Mouse (Mus musculus) kidney, embryonic 14.5 days (tissue): Measurements from ENCODE around the gene R3hdm2. TPM values are rescaled to one million over a fixed set of nuclear protein-coding genes. Genes with fewer than 3 reads are reported as not detected.
A peak's percentile ranks its signal among the peaks of the same experiment; 100 is the strongest.

Experiments
- ATAC-seq: fragments of 200-750 bp; cut with Nextera tagmentation; 2 replicates; pipeline ENCODE4 v1.8.0; 2017; ENCODE audit warnings: moderate number of reproducible peaks, mild to moderate bottlenecking, moderate TSS enrichment, moderate library complexity; ENCODE audit not compliant: low FRiP score, low TSS enrichment
- H3K27ac ChIP-seq: fragments of 300-500 bp; sonication (generic); 2 replicates; pipeline ENCODE4 v1.5.1; 2014; ENCODE audit warnings: low read depth, mild to moderate bottlenecking, low read length, moderate library complexity, mixed read lengths
- H3K27me3 ChIP-seq: fragments of 300-500 bp; sonication (generic); 2 replicates; pipeline ENCODE4 v1.6.1; 2014; ENCODE audit warnings: mild to moderate bottlenecking, low read length; ENCODE audit not compliant: control insufficient read depth, insufficient read depth
- H3K36me3 ChIP-seq: fragments of 300-500 bp; sonication (generic); 2 replicates; pipeline ENCODE4 v1.6.1; 2014; ENCODE audit warnings: low read length, mixed read lengths; ENCODE audit not compliant: control insufficient read depth, insufficient read depth
- H3K4me1 ChIP-seq: fragments of 300-500 bp; sonication (generic); 2 replicates; pipeline ENCODE4 v1.6.1; 2014; ENCODE audit warnings: low read length, mixed read lengths; ENCODE audit not compliant: control insufficient read depth, insufficient read depth
- H3K4me2 ChIP-seq: fragments of 300-500 bp; sonication (generic); replicated peaks from 2 replicates; pipeline ENCODE4 v1.6.1; 2014; ENCODE audit warnings: low read depth, mild to moderate bottlenecking, low read length
- H3K4me3 ChIP-seq: fragments of 300-500 bp; sonication (generic); 2 replicates; pipeline ENCODE4 v1.5.1; 2014; ENCODE audit warnings: mild to moderate bottlenecking, low read length
- H3K9ac ChIP-seq: fragments of 300-500 bp; sonication (generic); 2 replicates; pipeline ENCODE4 v1.6.1; 2014; ENCODE audit warnings: low read depth, mild to moderate bottlenecking, low read length, moderate library complexity
- H3K9me3 ChIP-seq: fragments of 300-500 bp; sonication (generic); 2 replicates; pipeline ENCODE4 v1.6.1; 2016; ENCODE audit warnings: low read length; ENCODE audit not compliant: control insufficient read depth
- WGBS: fragments of 180-500 bp; shearing (Covaris S2); extraction: QIAGEN DNeasy Blood & Tissue Kit; methylation state at CpG from one replicate; pipeline ENCODE4 v1.1.7; 2014; 5-methylcytosine and 5-hydroxymethylcytosine counted together
- polyA plus RNA-seq: library from polyadenylated mRNA; unstranded; fragments of >200 nt; fragmentation: Nextera tagmentation; extraction: Ambion mirVana; gene quantifications from 2 replicates; pipeline ENCODE4 v1.2.1, GENCODE M21; 2014

The R3hdm2 gene
- polyA plus RNA-seq, 1 experiment from 2014 or later: 37.9 TPM

- WGBS: 62% methylated on average over 15 of the region's 15 CpGs
- H3K27me3 ChIP-seq: no peaks in the 10 kb centered on the region
- 0 out of 2 replicates have a peak, but pooled peaks cover 3% of the 10 kb centered on the region for H3K4me1 ChIP-seq
- H3K36me3 ChIP-seq: peaks cover 28% of the 10 kb centered on the region
- no peak overlapping the region for H3K4me2 ChIP-seq
- no peak overlapping the region for H3K9ac ChIP-seq
- no peak overlapping the region for H3K4me3 ChIP-seq
- H3K27ac ChIP-seq: no peak overlapping the region
- H3K9me3 ChIP-seq: no peaks in the 10 kb centered on the region
- no peak for ATAC-seq
Observed at GRCm38 (mm10) chr10:127471281-127471988, 91.3 kb downstream of the R3hdm2 start.

- H3K4me2 ChIP-seq: no peak overlapping the region
- peaks cover 4% of the 10 kb centered on the region; the same call in 1 of the 2 replicates for H3K4me1 ChIP-seq
- H3K27me3 ChIP-seq: no peaks in the 10 kb centered on the region
- no peak overlapping the region for H3K9ac ChIP-seq
- peaks cover 38% of the 10 kb centered on the region for H3K36me3 ChIP-seq
- no peaks in the 10 kb centered on the region for H3K9me3 ChIP-seq
- H3K27ac ChIP-seq: no peak overlapping the region
- ATAC-seq: no peak
- H3K4me3 ChIP-seq: no peak overlapping the region
- WGBS: 87% methylated on average over 9 of the region's 9 CpGs
Observed at GRCm38 (mm10) chr10:127472722-127473121, 92.6 kb downstream of the R3hdm2 start.

GRCm38 (mm10) chr10:127475175-127475574 lies 95.0 kb downstream of the R3hdm2 start:
- Histone ChIP-seq H3K36me3 (peaks cover 33% of the 10 kb centered on the region), H3K9ac (no peak overlapping the region), H3K4me2 (no peak overlapping the region), H3K9me3 (no peaks in the 10 kb centered on the region), H3K27ac (no peak overlapping the region), H3K4me3 (no peak overlapping the region), H3K27me3 (no peaks in the 10 kb centered on the region), H3K4me1 (peaks cover 4% of the 10 kb centered on the region; the same call in 1 of the 2 replicates)
- WGBS: 97% methylated on average over 4 of the region's 4 CpGs
- no peak for ATAC-seq

- Histone ChIP-seq H3K27ac (no peak overlapping the region), H3K4me3 (no peak overlapping the region), H3K9me3 (no peaks in the 10 kb centered on the region), H3K36me3 (peaks cover 33% of the 10 kb centered on the region), H3K4me2 (no peak overlapping the region), H3K27me3 (no peaks in the 10 kb centered on the region), H3K9ac (no peak overlapping the region), H3K4me1 (peaks cover 4% of the 10 kb centered on the region; the same call in 1 of the 2 replicates)
- peak; percentile 60 for ATAC-seq
- WGBS: 54% methylated on average over 3 of the region's 3 CpGs
Observed at GRCm38 (mm10) chr10:127476541-127476940, 96.4 kb downstream of the R3hdm2 start.

GRCm38 (mm10) chr10:127477301-127477700 lies 97.2 kb downstream of the R3hdm2 start:
- Histone ChIP-seq H3K4me3 (no peak overlapping the region), H3K27me3 (no peaks in the 10 kb centered on the region), H3K9ac (no peak overlapping the region), H3K4me2 (no peak overlapping the region), H3K36me3 (peaks cover 36% of the 10 kb centered on the region), H3K4me1 (peaks cover 4% of the 10 kb centered on the region; the same call in 1 of the 2 replicates), H3K27ac (peak overlapping the region; percentile 39; the same call in 1 of the 2 replicates), H3K9me3 (no peaks in the 10 kb centered on the region)
- peak; percentile 22 for ATAC-seq
- 71% methylated on average over 7 of the region's 7 CpGs for WGBS

- WGBS: 93% methylated on average over 4 of the region's 4 CpGs
- Histone ChIP-seq H3K27ac (no peak overlapping the region), H3K27me3 (no peaks in the 10 kb centered on the region), H3K9ac (no peak overlapping the region), H3K36me3 (peaks cover 24% of the 10 kb centered on the region; the same call in 1 of the 2 replicates), H3K9me3 (no peaks in the 10 kb centered on the region), H3K4me1 (peaks cover 4% of the 10 kb centered on the region; the same call in 1 of the 2 replicates), H3K4me2 (no peak overlapping the region), H3K4me3 (no peak overlapping the region)
- ATAC-seq: no peak
Observed at GRCm38 (mm10) chr10:127479131-127479530, 99.0 kb downstream of the R3hdm2 start.

GRCm38 (mm10) chr10:127480833-127481813 lies 101.0 kb downstream of the R3hdm2 start:
- WGBS: 85% methylated on average over 19 of the region's 19 CpGs
- no peak overlapping the region for H3K4me3 ChIP-seq
- no peak overlapping the region for H3K27ac ChIP-seq
- peaks cover 28% of the 10 kb centered on the region for H3K36me3 ChIP-seq
- H3K27me3 ChIP-seq: no peaks in the 10 kb centered on the region
- no peak overlapping the region for H3K4me2 ChIP-seq
- ATAC-seq: no peak
- no peaks in the 10 kb centered on the region for H3K9me3 ChIP-seq
- H3K4me1 ChIP-seq: peaks cover 4% of the 10 kb centered on the region; the same call in 1 of the 2 replicates
- H3K9ac ChIP-seq: no peak overlapping the region

- whole genome bisulfite sequencing: 81% methylated on average over 10 of the region's 10 CpGs
- Histone ChIP-seq H3K36me3 (peaks cover 36% of the 10 kb centered on the region), H3K4me2 (no peak overlapping the region), H3K4me1 (0 out of 2 replicates have a peak, but pooled peaks cover 1% of the 10 kb centered on the region), H3K9me3 (no peaks in the 10 kb centered on the region), H3K9ac (no peak overlapping the region), H3K4me3 (no peak overlapping the region), H3K27me3 (no peaks in the 10 kb centered on the region), H3K27ac (no peak overlapping the region)
- no peak for ATAC-seq
Observed at GRCm38 (mm10) chr10:127485235-127485634, 105.1 kb downstream of the R3hdm2 start.
